Mouse (Mus musculus): ENCODE measurements around the gene Nfkbiz.
A peak's percentile ranks its signal among the peaks of the same experiment; 100 is the strongest.

Gene Nfkbiz

GRCm38 (mm10) chr16:55832617-55833016 lies 6.1 kb downstream of the Nfkbiz start:
- DNase-seq (ENCODE audit: inconsistent age in 2 of 2, low spot score in 1 of 2), result no peak

DNA sequence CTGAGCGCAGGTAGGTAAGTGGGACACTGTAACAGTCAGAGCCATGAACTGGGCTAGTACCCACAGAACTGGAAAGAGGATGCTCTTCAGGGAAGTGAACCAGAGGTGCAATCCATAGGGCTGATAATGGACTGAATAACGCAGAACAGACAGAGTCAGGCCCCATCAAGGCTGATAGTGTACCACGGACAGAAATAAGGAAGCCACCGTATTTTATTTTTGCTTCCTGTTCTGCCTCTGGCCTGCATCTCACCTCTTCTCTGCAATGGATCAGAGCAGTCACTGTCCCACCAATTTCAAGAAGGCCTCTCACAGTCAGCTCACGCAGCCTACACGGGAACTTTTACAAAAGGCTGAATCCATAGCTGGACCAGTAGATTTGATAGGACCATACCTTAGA lies 6.7 kb downstream of the Nfkbiz start:
- no peak for DNase-seq (ENCODE audit: inconsistent age in 2 of 2, low spot score in 1 of 2)

GRCm38 (mm10) chr16:55831451-55831850 lies 7.2 kb downstream of the Nfkbiz start:
- DNase-seq (ENCODE audit: inconsistent age in 2 of 2, low spot score in 1 of 2), result no peak

- DNase-seq (ENCODE audit: inconsistent age in 2 of 2, low spot score in 1 of 2), result no peak
These were observed 15.1 kb downstream of the Nfkbiz start for GRCm38 (mm10) chr16:55823398-55824155.

DNA sequence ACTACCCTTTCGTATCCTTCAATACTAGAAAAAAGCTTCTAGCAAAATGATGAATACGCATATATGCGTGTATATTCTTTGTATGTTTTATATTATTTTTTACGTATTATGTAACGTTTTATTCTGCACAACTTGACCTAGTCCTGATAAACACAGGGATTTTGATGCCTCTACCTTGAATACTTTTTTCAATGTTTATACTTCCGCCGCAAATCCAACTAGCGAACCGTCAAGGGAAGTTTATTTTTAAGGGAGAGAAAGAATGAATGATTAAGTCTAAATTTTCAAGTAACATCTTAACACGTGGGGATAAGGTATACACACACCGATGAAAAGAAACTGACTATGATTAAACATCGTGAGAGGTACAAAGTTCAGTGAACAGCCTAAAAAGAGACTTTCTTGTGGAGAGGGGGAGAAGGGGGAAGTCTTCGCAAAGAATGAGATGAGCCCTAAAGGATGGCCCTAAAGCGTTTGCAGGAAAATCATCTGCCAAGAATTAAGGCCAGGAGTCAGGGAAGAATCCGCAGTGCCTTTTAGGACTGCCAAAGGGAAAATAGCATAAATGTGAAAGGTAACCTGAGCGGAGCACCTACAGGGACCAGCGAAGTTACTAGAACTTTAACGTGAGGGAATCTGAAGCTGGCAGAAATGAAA lies 15.8 kb downstream of the Nfkbiz start:
- DNase-seq (ENCODE audit: inconsistent age in 2 of 2, low spot score in 1 of 2), result no peak

DNA sequence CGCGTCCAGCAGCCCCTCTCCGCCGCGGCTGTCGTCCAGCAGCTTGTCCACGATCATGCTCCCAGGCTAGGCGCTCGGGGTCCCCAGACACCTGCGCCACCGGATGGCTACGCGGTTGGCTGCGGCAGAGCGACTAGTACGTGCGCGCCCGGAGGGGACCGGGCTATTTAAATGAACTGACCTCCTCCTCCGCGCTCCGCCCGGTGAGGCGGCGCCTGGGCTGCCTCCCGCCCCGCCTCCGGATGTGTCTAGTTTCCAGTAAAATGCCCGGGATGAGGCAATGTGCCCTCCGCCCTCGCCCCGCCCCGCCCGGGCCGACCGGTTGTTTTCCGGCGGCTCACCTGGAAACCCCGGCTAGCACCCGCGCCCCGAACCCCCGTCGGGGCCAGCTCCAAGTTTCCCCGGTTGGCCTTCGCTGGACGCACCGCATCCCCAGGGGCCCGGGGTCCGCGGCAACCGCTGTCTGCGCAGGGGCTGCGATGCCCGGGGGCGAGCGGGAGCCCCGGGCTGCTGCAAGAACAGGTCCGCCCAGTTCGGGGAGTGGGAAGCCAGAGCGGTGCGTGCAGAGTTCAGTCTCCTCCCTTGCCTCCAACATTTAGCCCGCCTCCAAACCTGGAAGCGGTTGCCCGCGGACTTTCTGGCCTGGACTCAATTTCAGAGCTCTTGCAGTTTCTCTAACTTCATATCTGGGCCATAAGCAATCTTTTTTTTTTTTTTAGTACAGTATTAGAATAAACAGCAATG lies 16.5 kb downstream of the Nfkbiz start:
- peak; percentile 97 to 98 for DNase-seq (ENCODE audit: inconsistent age in 2 of 2, low spot score in 1 of 2)

- DNase-seq (ENCODE audit: inconsistent age in 2 of 2, low spot score in 1 of 2), result peak in 1 of 2 experiments; percentile 45
These were observed 17.1 kb downstream of the Nfkbiz start for GRCm38 (mm10) chr16:55821571-55821981.

DNA sequence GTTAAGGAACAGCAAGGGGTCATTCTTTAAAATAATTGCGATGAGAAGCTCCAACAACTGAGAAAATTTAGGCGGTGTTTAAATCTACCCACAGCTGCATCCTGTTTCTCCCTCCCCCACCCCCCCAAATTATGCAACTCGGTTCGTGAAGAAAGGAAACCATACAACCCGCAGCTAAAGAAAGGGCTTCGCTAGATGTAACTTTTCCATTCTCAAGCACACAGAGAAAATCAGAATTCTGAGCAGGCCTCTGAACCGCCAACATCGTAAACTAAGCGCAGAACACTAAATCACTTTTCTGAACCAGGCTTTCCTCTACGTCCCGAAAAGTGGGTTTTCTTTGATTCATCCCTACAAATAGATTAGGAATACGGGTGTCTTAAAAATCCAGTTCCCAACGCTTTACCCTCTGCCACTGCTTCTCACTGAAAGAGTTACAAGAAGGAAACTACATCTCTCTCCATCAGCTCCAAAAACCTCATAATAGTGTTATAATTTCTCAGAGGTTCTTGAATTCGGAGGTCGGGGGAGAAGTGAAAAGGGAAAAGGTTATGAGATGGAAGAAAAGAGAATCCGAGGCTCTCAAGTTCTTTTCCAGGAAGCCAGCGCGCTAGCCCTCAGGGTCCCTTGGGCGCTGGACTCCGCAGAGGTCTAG lies 17.7 kb downstream of the Nfkbiz start:
- DNase-seq (ENCODE audit: inconsistent age in 2 of 2, low spot score in 1 of 2), result peak in 1 of 2 experiments; percentile 76

- DNase-seq (ENCODE audit: inconsistent age in 2 of 2, low spot score in 1 of 2), result peak in 1 of 2 experiments; percentile 57
These were observed 18.4 kb downstream of the Nfkbiz start for GRCm38 (mm10) chr16:55820161-55820915.

GRCm38 (mm10) chr16:55819186-55819861 lies 19.4 kb downstream of the Nfkbiz start:
- DNase-seq (ENCODE audit: inconsistent age in 2 of 2, low spot score in 1 of 2), result peak; percentile 81 to 86

DNA sequence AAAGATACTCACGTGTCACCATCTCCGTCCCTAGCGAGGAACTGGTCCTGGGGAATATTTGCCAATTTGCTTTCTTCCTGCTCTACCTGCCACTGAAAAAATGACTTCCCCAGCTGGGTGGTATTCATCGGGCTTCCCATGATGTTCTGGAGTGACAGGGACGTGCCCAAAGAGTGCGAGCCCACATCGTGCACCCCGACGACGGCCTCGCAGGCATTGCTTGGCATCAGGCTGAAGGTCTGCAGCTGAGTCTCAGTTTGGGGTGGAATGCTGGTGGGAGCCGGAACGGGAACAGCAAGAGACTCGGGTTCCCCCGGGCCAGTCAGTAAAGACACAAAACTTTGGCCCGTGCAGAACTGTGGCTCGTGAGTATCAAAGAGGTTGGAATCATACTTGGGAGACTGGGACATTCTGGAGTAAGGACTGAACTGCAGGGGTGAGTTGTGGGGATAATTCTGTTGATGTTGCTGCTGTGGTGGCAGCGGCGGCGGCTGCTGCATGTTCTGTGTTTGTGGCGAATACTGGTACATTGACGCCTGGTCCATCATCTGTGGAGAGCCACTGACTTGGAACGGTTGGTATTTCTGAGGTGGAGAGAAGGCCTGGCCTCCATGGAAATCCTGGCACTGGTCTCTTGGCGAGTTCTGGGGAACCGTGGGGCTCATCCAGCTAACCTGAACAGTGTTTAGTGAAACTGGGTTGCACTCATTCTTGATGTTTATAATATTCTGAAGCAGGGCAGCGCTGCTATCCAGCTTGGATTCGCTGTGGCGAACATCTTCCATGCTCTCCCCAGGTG lies 20.8 kb downstream of the Nfkbiz start:
- DNase-seq (ENCODE audit: inconsistent age in 2 of 2, low spot score in 1 of 2), result no peak

GRCm38 (mm10) chr16:55816202-55816941 lies 22.3 kb downstream of the Nfkbiz start:
- no peak for DNase-seq (ENCODE audit: inconsistent age in 2 of 2, low spot score in 1 of 2)

- DNase-seq (ENCODE audit: inconsistent age in 2 of 2, low spot score in 1 of 2), result no peak
These were observed 23.2 kb downstream of the Nfkbiz start for GRCm38 (mm10) chr16:55815466-55815865.

DNA sequence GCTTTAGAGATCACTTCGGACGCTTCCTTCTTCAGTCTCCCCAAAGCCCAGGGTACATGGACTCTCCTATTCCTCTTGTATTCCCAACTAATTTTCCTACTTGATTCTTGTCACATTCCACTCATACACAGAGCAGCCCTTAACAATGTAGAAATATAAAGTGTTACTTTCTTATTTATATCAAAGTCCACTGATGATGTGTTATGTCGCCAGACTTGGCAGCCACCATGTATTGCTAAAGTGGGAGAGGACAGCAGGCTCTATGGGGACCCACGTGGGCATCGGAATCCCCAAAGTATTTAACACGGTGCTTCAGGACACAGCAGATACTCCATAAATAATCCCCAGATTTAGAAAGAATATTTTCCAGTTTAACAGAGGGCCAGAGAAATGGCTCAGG lies 24.0 kb downstream of the Nfkbiz start:
- DNase-seq (ENCODE audit: inconsistent age in 2 of 2, low spot score in 1 of 2), result no peak

- peak in 1 of 2 experiments; percentile 43 for DNase-seq (ENCODE audit: inconsistent age in 2 of 2, low spot score in 1 of 2)
These were observed 24.8 kb downstream of the Nfkbiz start for GRCm38 (mm10) chr16:55813916-55814315.

GRCm38 (mm10) chr16:55811792-55812191 lies 26.9 kb downstream of the Nfkbiz start:
- DNase-seq (ENCODE audit: inconsistent age in 2 of 2, low spot score in 1 of 2), result no peak

- no peak for DNase-seq (ENCODE audit: inconsistent age in 2 of 2, low spot score in 1 of 2)
These were observed 28.8 kb downstream of the Nfkbiz start for GRCm38 (mm10) chr16:55809779-55810514.

DNA sequence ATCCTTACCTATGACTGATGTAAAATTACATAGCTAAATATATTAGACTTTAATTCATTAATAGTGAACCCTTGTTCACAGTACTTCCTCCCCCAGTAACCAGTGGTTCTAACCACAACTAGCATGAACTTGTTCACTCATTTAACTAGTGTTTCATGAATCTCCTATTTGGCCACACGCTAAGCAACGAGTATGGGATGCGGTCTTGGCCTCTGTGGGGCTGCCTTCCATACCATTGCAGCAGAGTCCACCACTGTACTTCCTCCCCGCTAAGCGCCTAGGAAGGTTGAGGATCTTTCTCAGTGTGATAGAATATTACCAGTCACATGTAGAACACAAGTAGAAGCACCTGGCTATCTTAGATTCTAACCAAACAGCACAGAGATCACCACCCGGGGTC lies 29.4 kb downstream of the Nfkbiz start:
- no peak for DNase-seq (ENCODE audit: inconsistent age in 2 of 2, low spot score in 1 of 2)

All from adrenal gland, adult (tissue).